Mouse (Mus musculus) right cerebral cortex, postnatal 36 days (tissue): ENCODE measurements around the gene Zfp12.
"Not testable (repeated sequence)": the region's sequence is repeated elsewhere in the genome, so short reads cannot be mapped to it uniquely, and the experiment has no call there.

Experiments
- DNase-seq, 2 experiments: peaks; one replicate each; pipeline ENCODE4 v3.0.0; 2022; ENCODE audit warnings: low spot score in 2 of 2, mixed read lengths in 1 of 2

Zfp12 gene

DNA sequence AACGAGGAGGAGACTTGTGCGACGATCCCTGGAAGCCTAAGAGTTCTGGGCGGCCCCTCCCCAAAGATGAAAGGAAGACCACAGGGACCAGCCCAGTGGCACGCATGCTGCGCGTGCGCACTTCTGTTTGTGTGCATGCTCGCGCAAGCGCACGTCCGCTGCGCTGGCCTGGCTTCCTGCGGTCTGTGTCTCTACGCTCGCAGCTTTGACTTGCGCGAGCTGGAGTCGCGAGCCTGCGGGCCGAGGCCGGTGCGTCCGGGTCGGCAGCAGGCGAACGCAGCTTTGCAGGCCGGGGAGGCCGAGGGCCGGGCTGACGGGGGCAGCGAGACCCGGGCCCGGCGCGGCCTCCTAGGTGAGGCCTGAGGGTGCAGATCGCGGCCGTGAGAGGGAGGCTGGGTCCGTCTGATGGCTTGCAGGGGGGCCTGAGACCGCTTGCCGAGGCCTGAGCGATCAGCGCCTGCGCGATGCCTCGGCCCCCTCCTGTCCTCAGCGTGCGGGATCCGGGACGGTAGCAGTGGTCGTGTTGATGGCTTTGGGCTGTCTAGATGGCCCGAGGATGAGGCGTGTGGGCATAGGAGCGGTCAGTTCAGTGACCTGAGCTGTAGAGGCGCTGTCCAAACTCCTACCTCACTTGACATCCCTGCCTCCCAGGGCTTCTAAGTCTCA is at the start of gene Zfp12:
TSS of gene Zfp12 (plus strand) at position 136 of the 666 bp plus-strand sequence.
- DNase-seq, result peak; percentile 95 to 96

DNA sequence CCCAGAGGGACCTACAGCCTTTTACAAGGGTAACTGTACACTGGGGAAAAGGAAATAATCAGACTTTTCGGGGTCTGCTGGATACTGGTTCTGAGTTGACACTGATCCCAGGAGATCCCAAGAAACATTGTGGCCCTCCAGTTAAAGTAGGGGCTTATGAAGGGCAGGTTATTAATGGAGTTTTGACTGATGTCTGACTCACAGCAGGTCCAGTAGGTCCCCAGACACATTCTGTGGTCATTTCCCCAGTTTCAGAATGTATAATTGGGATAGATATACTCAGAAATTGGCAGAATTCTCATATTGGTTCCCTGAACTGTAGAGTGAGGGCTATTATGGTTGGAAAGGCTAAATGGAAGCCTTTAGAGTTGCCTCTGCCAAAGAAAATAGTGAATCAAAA is 46.9 kb upstream of the Zfp12 start:
- DNase-seq, result not testable (repeated sequence)

DNA sequence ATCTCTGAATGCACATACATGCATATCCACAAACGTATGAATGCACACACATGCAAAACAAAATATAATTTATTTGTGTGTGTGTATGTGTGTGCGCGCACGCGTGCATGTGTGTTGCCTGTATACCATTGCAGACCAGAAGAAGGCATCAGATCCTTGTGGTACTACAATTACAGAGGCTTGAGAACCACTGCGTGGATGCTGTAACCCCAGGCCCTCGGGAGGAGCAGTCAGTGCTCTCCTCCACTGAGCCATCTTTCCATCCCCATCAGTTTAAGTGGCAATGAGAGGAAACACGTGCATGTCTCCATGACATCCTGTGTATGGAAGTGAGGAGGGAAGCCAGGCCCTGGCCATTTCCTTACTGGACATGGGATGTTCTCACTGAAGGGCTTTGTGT is 42.2 kb upstream of the Zfp12 start:
- no peak for DNase-seq

DNA sequence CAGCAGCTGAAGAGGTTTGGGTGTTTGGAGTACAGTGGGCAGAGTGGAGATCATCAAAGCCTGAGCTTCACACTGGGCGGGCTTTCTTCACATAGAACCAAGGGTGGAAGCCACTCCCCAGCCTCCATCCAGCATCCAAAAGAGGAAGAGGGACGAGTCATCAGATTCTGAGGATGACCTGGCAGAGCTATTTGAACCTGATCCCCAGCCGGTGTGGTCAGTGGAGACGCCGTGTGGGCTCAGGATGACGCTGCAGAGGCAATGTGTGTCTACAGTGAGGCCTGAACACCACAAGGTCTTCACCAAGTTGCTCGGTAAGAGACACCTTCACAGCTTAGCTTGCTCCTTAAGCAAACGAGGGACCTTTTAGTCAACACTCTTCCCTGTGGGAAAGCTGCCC is 40.2 kb upstream of the Zfp12 start:
- DNase-seq, result not testable (repeated sequence)

DNA sequence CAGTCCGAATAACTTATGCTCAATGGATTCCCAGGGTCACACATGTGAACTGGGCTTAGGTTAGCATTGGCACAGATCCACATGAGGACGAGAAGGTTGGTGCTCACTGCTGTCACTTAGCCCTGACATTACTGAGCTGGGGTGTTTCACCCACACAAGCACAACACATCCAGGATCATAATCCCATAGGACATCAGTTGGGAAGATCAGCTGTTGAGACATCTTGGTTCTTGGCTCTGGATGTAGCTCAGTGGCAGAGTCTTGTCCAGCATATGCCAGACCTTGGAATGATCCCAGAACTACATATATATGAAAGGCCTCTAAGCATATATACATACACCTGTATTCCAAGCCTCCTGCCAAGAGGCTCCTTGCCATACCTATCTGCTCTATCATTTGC is 39.8 kb upstream of the Zfp12 start:
- no peak for DNase-seq

DNA sequence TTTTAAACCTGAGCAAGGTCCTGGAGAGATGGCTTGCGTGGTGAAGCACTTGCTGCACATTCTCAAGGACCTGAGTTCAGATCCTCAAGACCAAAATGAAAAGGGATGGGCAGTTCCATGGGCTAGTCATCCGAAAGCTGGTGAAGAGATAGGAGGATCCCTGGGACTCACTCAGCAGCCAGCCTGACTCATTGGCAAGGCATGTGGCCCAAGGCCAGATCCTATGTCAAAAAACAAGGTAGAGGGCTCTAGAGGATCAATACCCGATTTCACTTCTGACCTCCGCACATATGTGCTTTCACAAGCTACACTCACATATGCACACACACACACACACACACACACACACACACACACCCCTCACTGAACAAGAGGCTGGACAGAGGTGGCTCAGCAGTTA is 38.5 kb upstream of the Zfp12 start:
- DNase-seq, result no peak

DNA sequence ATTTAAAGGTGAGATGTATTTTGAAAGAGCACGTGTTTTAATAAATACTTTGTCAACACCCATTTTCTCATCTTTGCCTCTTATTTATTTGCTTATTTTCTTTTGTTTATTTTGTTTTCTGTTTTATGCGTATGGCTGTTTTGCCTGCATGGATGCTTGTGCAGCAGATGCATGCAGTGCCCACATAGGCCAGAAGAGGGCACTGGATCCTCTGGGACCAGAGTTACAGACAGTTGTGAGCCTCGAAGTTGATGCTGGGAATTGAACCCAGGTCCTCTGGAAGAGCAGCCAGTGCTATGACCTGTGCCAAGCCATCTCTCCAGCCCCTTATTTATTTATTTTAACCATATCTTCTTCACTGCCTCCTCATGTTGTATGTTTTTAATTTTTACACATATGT is 29.9 kb upstream of the Zfp12 start:
- DNase-seq, result no peak

DNA sequence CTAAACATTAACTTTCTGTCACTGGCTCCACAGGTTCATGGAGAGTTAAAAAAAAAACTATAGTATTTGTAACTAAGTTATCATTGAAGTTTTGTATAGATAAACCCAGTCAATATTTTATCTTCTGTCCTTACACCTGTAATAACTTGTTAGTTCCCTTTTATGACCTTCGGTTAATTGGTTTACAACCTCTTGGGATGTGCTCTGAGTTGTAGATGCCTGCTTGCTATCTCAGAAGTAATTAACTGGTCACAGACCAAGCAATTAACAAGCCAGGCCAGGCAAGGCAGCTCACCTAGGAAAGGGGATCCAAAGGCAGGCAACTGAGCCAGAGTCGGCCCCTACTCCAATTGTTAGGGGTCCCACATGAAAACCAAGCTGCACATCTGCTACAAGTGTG is 21.1 kb upstream of the Zfp12 start:
- DNase-seq, result no peak

DNA sequence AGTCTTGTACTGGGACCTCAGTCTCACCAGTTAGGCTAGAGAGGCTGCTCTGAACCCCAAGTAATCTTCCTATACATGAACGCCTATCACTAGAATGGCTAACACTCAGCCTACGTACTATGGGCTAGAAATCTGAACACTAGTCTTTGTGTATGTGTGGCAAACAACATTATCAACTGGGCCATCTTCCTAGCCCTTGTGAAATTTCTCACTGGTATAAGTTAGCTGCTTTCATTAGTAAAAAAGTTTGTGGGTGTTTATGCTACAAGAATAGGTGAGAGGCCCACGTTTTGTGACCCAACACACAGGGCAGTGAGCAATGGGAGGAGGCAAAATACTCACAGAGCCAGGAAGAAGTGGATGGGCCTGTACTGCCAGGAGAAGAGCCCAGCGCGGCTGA is 14.0 kb upstream of the Zfp12 start:
- no peak for DNase-seq

DNA sequence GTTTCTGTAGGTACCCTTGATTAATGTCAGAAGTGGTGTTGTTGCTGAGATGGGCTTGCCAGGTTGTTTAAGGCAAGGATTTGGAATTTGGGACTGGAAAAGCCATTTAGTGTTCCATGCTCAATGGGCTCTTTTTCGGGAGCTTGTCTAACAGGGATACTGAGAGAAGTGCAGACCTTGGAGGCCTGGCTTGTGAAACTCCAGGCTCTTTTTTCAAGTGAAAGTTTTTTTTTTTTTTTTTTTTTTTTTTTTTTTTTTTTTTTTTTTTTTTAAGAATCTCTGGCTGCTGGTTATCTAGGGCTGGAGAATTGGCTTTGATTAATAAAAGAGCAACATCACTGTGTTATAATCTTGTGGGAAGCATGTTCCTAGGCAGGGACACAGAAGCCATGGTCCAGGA is 12.7 kb upstream of the Zfp12 start:
- DNase-seq, result no peak

DNA sequence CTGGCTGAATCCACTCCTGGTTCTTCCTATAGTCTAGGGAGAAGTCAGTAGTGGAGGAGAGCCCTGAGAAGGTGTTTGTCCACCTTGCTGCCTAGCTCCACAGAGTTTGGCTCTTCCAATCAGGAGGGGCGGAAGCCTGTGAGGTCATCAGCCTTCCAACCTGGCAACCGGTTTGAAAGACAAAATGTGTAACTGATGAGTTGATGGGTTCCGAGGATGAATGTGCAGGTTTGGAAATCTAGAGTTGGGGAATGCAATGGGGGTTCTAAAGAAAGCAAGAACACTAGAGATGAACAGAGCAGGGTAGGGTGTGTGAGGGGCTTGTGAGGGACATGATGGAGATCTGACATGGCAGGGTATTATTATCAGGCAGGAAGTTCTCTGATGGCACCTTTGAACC is 8.2 kb upstream of the Zfp12 start, which contains the start of gene Spdye4a:
TSS of gene Spdye4a (minus strand) at position 101 of the 400 bp plus-strand sequence.
- DNase-seq, result no peak

DNA sequence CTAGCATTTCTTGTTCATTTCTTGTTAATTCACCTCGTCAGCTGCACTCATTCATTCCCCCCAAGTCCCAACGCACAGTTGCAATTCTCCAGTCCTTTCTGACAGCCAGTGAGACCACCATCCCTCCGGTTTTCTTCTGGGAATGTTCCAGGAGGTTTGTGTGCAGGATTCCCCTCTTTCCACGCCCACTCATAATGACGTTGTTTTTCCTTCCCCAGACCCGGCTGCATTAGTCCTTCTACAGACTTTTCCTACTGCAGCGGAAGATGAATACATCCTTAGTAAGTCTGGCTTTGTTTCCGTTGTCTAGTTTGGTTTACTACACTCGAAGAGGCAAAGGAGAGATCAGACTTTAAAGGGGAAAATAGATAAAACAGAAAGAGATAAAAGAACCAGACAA is 1.1 kb downstream of the Zfp12 start:
- DNase-seq, result no peak

DNA sequence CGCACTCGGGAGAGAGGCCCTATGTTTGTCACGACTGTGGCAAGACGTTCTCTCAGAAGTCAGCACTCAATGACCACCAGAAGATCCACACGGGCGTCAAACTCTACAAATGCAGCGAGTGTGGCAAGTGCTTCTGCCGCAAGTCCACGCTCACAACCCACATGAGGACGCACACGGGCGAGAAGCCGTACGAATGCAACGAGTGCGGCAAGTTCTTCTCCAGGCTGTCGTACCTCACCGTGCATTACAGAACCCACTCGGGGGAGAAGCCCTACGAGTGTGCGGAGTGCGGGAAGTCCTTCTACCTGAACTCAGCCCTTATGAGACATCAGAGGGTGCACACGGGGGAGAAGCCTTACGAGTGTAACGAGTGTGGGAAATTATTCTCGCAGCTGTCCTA is 10.0 kb downstream of the Zfp12 start:
- no peak for DNase-seq

DNA sequence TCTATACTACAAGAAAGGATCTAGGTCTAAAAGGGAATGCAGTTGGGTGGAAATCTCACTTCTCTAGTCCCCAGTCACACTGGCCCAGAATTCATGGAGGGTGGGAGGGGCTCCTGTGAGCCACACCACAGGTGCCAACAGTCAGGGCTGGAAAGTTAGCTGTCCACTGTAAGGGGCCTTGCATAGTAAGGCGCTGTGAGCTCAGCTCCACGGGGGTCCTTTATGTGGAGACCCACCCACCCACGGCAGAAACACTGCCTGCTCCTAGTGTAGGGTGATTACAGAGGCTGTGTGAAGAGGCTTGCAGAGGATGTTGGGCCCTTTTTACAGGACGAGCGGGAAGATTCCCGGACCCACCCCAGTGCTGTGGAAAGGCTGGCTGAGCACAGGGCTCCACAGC is 17.1 kb downstream of the Zfp12 start:
- DNase-seq, result no peak

DNA sequence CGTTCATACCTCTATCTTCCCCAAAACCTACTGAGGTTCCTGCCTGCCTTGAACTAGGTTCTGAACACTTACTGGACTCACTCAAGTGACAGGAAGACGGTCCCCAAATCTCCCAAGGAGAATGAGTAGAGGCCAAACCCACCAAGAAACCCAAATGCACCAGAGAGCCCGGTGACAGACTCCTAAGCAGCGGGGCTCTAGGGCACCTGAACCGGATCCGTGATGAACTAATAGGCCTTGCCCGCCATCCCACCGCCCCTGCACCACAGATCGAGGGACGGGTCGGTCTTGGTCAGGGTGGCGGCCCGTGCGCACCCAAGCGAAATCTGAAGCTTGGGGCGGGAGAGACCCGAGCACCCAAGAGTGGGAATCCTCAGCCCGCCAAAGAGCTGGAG is 17.8 kb downstream of the Zfp12 start:
- no peak for DNase-seq

DNA sequence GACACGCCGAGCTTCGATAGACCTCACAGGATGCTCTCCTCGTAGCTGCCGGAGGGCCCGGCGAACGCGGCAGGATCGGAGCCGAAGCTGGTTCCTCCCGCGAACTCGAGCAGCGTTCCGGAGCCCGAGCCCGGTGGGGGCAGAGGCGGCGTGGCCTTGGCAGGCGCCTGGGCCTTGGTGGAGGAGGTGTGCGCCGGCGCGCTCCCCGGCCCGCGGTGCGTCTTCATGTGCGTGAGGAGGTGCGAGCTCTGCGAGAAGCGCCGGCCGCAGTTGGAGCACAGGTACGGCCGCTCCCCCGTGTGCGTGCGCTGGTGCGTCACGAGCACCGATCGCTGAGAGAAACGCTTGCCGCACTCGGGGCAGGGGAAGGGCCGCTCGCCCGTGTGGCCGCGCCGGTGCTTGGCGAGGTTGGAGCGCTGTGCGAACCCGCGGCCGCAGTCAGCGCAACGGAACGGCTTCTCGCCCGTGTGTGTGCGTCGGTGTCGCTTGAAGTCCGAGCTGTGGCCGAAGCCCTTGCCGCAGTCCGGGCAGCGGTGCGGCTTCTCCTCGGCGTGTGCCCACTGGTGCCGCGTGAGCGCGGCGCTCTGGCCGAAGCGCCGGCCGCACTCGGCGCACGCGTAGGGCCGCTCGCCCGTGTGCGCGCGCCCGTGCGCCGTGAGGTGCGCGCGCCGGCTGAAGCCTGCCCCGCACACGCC is 18.4 kb downstream of the Zfp12 start:
- no peak for DNase-seq

DNA sequence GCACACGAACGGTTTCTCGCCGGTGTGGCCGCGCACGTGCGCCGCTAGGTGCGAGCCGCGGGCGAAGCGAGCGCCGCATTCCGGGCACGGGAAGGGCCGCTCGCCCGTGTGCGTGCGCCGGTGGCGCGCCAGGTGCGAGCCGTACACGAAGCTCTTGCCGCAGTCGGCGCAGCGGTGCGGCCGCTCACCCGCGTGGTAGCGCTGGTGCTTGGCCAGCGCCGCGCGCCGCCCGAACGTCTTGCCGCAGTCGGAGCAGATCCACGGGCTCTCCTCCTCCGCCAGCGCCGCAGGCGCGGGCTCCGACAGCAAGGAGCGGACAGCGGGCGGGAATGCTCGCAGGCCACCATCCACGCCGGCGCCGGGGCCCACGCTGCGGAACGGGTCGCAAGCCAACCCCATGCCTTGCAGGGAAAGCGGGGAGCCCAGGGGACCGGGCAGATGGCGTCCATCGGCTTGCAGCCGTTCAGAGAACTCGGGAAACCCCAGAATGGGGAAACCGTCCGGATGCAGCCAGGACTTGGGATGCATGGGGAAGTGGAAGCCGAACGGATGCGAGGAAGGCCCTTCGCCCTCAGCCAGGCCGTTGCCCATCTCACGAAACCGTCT is 19.0 kb downstream of the Zfp12 start:
- DNase-seq, result no peak

DNA sequence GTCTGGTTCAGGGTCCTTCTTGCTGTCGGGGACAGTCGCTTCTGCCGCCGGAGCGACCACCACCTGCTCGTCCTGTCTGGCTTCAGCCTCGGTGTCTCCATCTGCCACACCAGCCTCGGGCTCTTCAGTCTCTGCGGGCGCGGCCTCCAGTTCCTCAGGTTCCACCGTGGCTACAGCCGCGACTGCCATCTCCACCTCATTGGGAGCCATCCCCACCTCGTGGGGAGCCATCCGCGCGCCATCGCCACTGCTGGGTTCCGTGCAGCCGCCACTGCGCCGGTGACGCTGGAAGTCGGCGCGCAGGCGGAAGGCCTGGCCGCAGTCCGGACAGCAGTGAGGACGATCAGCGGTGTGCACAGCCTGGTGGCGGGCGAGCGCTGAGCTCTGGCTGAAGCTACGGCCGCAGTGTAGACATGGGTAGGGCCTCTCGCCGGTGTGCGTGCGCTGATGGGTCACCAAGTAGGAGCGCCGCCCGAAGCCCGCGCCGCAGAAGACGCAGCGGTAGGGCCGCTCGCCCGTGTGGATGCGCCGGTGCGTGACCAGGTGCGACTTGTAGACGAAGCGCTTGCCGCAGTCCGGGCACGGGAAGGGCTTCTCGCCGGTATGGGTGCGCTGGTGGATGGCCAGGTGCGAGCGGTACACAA is 19.6 kb downstream of the Zfp12 start:
- no peak for DNase-seq

DNA sequence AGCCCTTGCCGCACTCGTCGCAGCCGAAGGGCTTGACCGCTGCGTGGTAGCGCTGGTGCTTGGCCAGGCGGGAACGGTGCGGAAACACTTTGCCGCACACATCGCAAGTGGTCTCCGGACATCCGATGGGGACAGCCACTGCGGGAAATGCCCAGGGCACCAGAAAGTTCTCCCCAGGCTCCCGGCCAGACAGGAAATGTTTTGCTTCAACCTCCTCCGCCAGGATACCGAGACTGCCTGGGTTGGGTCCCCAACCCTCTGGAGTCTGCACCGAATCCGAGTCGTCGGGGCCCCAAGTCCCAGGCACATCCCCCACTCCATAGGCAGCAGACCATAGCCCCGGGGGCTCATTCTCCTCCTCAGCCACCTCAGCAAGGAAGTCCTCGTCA is 20.2 kb downstream of the Zfp12 start:
- no peak for DNase-seq

DNA sequence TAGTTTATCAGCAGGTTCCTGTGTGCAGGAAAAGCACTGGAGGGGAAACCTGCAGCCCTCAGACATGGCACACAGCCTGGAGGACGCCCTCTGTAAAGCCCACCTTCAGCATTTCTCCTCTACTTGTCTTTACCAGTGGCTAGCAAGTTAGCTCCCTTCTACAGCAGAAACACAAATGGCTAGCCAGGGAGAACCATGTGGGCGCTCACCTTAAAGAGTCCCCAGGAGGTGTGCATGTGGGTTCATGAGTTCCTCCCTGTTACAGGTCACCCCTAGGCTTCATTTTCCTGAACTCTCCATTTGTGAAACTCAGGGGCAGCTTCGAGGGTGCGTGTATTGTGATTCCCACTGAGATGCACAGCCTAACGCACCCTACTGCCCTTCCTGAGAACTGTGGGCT is 20.8 kb downstream of the Zfp12 start:
- DNase-seq, result no peak

DNA sequence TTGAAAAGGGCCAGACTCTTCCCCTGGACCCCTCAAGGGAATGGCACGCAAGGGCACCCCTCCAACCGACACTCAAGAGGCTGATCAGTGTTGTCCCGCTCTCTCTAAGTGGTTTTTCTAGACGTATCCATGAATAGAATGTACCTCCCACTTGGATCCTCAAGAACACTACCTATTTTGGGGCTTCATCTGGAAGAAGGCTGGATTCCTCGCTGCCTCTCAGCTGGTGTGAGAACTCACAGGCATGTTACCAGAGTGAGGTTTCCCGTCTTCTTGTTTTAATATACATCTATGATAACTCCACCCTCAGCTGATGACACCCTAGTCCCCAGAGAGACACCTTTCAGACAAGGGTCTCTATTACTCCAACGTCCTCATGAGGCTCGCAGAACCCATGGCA is 26.7 kb downstream of the Zfp12 start:
- DNase-seq, result peak in 1 of 2 experiments; percentile 63

DNA sequence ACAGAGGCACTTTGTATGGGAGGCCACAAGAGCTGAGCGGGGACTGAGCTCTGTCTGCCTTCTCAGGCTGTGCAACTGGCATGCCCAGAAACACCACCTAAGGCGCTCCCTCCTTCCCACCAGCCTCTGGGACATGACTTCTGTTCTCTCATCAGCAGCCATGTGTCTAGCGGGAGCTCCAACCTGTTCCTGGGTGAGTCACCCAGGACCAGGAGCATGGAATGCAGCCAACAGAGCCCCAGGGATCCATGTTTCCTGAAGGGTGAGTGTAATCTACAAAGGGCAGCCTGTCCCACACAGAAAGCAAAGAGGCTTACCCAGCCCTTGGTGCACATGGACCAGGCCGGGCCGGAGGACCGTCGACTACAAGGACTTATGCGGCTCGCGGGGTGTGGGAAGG is 29.7 kb downstream of the Zfp12 start:
- no peak for DNase-seq

DNA sequence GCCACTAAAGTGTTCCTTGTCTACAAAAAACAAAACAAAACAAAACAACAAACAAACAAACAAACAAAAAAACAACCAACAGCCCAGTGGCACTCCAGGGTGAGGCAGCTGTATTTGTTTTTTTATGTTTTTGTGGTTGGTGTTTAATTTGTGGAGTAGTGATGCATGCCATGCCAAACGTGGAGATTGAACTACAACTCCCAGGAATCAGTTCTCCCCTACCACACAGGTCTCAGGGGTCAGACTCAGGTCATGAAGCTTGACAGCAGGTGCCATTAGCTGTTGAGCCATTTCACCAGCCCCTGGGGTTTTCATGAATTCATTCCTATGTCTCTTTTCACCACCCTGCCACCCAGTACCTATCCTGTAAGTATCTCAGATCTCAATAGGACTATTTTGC is 30.4 kb downstream of the Zfp12 start:
- no peak for DNase-seq
